Mouse (Mus musculus): ENCODE measurements around the gene Myoz2. TPM values are rescaled to one million over a fixed set of nuclear protein-coding genes. Genes with fewer than 3 reads are reported as not detected.

Gene Myoz2
- polyA plus RNA-seq, 1 experiment from 2014 or later: 0.55 TPM

GRCm38 (mm10) chr3:122972126-122972822 is 62.5 kb downstream of the Myoz2 start:
- H3K9me3 ChIP-seq (ENCODE audit: control insufficient read depth, low read length): no peaks in the 10 kb centered on the region
- no peak overlapping the region for H3K27ac ChIP-seq (ENCODE audit: low read depth, low read length)
- ATAC-seq (ENCODE audit: low read depth): no peak
- H3K9ac ChIP-seq (replicated peaks; ENCODE audit: low read depth, low read length): no peak overlapping the region
- no peaks in the 10 kb centered on the region for H3K36me3 ChIP-seq (ENCODE audit: control insufficient read depth, insufficient read depth, low read length)
- H3K4me3 ChIP-seq (ENCODE audit: low read depth, low read length): no peak overlapping the region
- no peaks in the 10 kb centered on the region for H3K4me1 ChIP-seq (ENCODE audit: control insufficient read depth, insufficient read depth, low read length)
- H3K27me3 ChIP-seq (ENCODE audit: control insufficient read depth, insufficient read depth, low read length): no peaks in the 10 kb centered on the region
- H3K4me2 ChIP-seq (ENCODE audit: low read depth, low read length): no peak overlapping the region
- 75% methylated on average over 3 of the region's 3 CpGs for WGBS

- no peaks in the 10 kb centered on the region for H3K36me3 ChIP-seq (ENCODE audit: control insufficient read depth, insufficient read depth, low read length)
- H3K4me2 ChIP-seq (ENCODE audit: low read depth, low read length): no peak overlapping the region
- no peaks in the 10 kb centered on the region for H3K27me3 ChIP-seq (ENCODE audit: control insufficient read depth, insufficient read depth, low read length)
- 92% methylated on average over 9 of the region's 9 CpGs for WGBS
- ATAC-seq (ENCODE audit: low read depth): no peak
- H3K9me3 ChIP-seq (ENCODE audit: control insufficient read depth, low read length): no peaks in the 10 kb centered on the region
- no peaks in the 10 kb centered on the region for H3K4me1 ChIP-seq (ENCODE audit: control insufficient read depth, insufficient read depth, low read length)
- no peak overlapping the region for H3K4me3 ChIP-seq (ENCODE audit: low read depth, low read length)
- H3K27ac ChIP-seq (ENCODE audit: low read depth, low read length): no peak overlapping the region
- no peak overlapping the region for H3K9ac ChIP-seq (replicated peaks; ENCODE audit: low read depth, low read length)
These were observed 66.4 kb downstream of the Myoz2 start for GRCm38 (mm10) chr3:122968391-122968790.

GRCm38 (mm10) chr3:122964301-122964700 is 70.5 kb downstream of the Myoz2 start:
- no peaks in the 10 kb centered on the region for H3K27me3 ChIP-seq (ENCODE audit: control insufficient read depth, insufficient read depth, low read length)
- H3K4me1 ChIP-seq (ENCODE audit: control insufficient read depth, insufficient read depth, low read length): no peaks in the 10 kb centered on the region
- no peaks in the 10 kb centered on the region for H3K9me3 ChIP-seq (ENCODE audit: control insufficient read depth, low read length)
- no peak overlapping the region for H3K27ac ChIP-seq (ENCODE audit: low read depth, low read length)
- H3K9ac ChIP-seq (replicated peaks; ENCODE audit: low read depth, low read length): no peak overlapping the region
- no peak overlapping the region for H3K4me3 ChIP-seq (ENCODE audit: low read depth, low read length)
- no peak overlapping the region for H3K4me2 ChIP-seq (ENCODE audit: low read depth, low read length)
- H3K36me3 ChIP-seq (ENCODE audit: control insufficient read depth, insufficient read depth, low read length): no peaks in the 10 kb centered on the region
- no peak for ATAC-seq (ENCODE audit: low read depth)
- 92% methylated on average over 5 of the region's 5 CpGs for WGBS

Small RNA genes within 50 kb of the gene (microRNA-seq; reads per million reads assigned to microRNA genes)
- not detected for gene Gm22066

Other genes with a start within 250 kb of the Myoz2 start
- not detected in 2 replicates for gene Fabp2, start 139.9 kb downstream of the Myoz2 start, polyA plus RNA-seq (2014; fragmentation: Nextera tagmentation; extraction: Ambion mirVana)
- gene Gm10959, start 115.7 kb downstream of the Myoz2 start, polyA plus RNA-seq (2014; fragmentation: Nextera tagmentation; extraction: Ambion mirVana): not detected in 2 replicates
- 89.3 and 90.3 TPM in 2 replicates for gene 1810037I17Rik, start 110.8 kb downstream of the Myoz2 start, polyA plus RNA-seq (2014; fragmentation: Nextera tagmentation; extraction: Ambion mirVana)
- gene Usp53, start 50.5 kb downstream of the Myoz2 start, polyA plus RNA-seq (2014; fragmentation: Nextera tagmentation; extraction: Ambion mirVana): 10.2 and 15.1 TPM in 2 replicates
- 2.0 and 2.8 TPM in 2 replicates for gene Synpo2, start 201.1 kb upstream of the Myoz2 start, polyA plus RNA-seq (2014; fragmentation: Nextera tagmentation; extraction: Ambion mirVana)
- 10.2 and 20.4 TPM in 2 replicates for gene Sec24d, start 232.4 kb upstream of the Myoz2 start, polyA plus RNA-seq (2014; fragmentation: Nextera tagmentation; extraction: Ambion mirVana)